Mouse (Mus musculus) spleen, postnatal 4 days (tissue): ENCODE results near the gene Gm28269.

Experiments used
- DNase-seq, 2 experiments: peaks; one replicate each; pipeline ENCODE4 v3.0.0; 2022; ENCODE audit warnings: low spot score in 2 of 2

Gm28269 gene

DNA sequence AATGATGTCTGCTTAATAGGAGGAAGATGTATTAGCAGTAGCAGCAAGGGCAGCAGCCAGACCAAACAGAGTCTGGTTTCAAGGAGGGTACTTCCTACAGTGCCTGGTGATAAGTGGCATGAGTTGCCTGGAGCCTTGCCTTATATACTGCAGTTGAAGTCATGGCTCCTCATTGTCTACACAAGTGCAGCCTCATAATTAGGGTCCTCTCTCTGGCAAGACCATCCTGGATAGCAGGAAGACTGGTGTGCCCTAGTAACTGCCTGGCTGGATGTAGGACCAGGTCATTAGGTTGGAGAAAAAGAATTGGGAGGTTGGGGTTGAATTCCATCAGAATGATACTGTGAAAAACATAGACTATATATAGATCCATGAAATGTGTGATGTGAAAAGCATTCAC, at the start of gene Gm28269:
Gm28269 (minus strand) TSS at position 101 of the 400 bp plus-strand sequence.
- no peak for DNase-seq

DNA sequence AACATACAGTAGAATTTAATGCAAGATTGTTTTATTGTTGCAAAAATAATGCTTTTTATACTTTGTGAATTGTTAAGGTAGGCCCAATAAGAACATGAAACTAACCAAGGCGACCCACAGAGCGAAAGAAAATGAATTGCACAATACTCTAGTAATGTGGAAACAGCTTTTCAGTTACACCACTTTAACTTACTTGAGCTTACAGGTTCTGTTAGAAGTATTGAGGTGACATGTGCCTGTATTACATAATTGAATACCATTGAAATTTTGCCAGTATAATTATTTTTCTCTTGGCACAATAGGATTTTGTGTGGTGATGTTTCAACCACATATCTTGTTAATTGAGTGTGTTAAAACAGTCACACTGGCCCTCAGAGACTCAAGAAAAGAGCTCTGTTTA, 28.0 kb downstream of the Gm28269 start:
- DNase-seq, result no peak

DNA sequence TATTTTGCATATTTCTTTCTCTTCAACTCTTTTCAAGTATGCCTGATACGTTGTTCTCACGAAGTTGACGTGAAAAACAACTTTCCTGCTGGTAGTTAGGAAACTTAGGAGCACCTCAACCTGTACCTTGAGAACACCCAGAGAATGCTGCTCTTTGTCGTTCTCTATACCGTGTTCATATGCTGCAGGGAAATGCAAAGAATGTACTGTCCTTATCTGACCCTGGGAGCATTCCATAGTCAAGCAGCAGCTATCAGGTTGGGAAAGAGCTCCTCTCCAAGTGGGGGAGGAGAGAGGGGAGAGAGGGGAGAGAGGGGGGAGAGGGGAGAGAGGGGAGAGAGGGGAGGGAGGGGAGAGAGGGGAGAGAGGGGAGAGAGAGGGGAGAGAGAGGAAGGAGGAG, 29.6 kb downstream of the Gm28269 start:
- DNase-seq, result no peak

DNA sequence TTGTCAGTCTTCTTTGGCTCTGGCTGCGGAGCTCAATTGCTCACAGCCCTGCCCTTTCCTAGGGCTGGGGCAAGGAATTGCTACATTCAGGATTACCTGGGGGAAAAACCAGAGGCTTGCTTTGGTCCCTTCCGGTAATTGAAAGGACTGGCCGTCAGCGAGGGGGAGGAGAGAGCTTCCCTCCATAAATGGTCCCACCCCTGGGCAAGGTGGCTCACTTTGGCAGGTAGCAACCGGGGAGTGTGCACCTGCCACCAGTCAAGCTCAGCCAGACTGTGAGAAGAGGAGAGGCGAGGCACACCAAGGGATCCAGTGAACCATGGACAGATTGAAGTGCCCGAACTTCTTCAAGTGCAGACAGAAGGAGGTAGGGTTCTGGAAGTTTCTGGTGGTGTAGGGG, 30.1 kb downstream of the Gm28269 start, which contains the start of gene Slc6a14:
Slc6a14 (plus strand) TSS at position 68 of the 400 bp plus-strand sequence.
- no peak for DNase-seq

DNA sequence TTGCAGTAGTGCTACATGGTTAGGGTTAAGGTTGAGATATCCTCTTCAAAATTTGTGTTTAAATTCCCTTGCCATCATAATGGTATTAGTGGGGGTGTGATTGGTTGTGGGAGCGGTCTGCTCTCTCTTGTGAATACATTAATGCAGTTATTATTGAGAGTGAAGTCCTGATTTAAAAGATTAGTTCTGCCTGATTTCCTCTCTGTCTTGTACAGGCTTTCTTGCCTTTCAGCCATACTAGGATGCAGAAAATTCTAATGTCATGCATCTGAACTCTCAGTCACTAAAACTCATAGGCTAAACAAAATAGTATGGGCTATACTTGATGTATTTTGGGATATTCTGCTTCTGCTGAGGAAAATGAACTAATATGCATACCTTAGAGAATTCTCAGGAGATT, 40.4 kb downstream of the Gm28269 start:
- DNase-seq, result no peak

DNA sequence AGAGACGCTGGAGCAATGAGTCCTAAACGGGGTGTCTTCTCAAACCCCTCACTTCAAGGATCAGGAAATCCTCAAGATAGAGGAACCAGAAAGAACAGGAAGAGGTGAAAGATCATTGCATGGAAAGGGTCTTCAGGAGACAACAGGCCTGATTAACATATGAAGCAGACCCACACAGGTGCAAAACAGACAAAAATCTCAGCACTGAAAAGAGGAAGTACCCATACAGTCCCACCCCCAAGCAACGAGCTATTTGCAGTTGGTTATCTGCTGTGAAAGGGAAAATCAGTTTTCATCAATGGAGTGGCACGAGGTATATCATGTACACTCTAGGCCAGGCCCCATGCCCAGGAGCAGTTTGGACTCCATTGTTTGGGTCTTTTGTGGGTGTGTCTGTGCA, 43.3 kb downstream of the Gm28269 start:
- DNase-seq, result no peak

DNA sequence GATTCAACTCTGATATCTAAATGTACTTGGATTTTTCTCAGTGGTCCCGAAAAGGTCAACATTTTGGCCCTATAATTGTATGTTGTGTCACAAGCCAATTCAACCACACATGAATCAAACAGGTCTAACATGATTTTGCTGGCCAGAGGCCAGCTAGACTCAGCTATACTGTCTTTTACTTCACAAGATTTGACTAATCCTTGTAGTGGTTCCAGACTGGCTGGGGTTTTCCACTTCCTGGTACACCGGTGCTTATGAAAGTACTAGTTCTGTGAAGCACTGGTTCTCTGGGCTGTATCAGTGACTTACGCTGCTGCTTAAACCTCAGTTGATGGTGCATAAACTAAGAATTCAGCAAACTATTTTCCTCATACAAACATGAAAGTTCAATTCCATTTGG, 49.2 kb downstream of the Gm28269 start:
- DNase-seq, result no peak

DNA sequence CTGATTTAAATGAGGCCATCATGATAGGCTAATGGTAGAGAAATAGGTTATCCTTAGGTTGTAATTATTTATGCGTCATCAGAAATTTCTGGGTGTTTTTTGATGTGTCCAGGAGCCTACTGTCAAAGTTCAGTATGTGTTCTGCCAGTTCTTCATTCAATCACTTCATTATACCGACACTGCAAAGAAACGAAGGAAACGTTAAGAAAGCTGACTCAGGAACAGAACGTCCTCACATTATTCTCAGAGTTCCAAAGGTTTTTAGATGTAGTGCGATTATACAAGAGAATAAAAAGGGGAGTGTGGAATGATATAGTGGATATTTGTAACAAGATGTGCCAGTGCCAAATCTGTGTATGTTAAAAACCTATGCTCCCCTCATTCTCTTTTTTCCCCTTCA, 49.7 kb downstream of the Gm28269 start:
- no peak for DNase-seq
